Mouse (Mus musculus): Measurements from ENCODE around the gene St3gal5. TPM values are rescaled to one million over a fixed set of nuclear protein-coding genes. Genes with fewer than 3 reads are reported as not detected.

Gene St3gal5
- polyA plus RNA-seq, 1 experiment from 2014 or later, result 29.6 TPM

DNA sequence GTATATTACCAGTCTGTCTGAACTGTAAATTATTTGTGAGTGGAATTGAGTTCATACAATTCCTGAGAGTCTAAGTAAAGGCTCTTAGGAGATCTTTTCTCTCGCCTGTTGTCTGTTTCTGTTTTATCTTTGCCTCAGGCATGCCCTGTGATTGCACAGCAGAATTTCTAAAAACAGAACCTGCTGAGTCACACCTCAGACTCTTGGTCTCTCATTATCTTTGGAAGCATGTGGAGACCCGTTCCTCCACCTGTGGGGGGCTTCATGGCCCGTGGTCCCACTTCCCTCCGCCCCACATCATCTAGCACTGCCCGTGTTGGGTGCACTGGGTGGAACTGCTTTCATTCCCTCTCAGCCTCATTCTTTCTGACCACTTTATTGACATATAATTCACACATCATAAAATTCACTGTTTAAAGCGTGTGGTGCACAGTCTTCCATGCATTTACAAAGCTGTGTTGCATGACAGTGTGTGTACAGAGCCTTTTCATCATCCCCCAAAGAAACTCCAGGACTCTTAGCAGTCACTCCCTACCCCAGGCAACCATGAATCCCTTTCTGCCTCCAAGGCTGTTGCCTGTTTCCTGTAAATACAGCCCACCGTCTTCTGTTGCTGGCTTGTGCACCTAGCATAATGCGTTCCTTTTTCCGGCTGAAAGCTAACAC is 37.6 kb downstream of the St3gal5 start:
- no peak overlapping the region for H3K4me2 ChIP-seq
- 36% methylated on average over 9 of the region's 9 CpGs for WGBS
- H3K27me3 ChIP-seq, result no peaks in the 10 kb centered on the region
- peaks cover 38% of the 10 kb centered on the region for H3K36me3 ChIP-seq
- peak overlapping the region; percentile 72 for H3K27ac ChIP-seq
- H3K4me1 ChIP-seq (replicated peaks), result peaks cover 33% of the 10 kb centered on the region
- H3K4me3 ChIP-seq (replicated peaks), result no peak overlapping the region
- peak; percentile 85 for ATAC-seq (ENCODE audit: insufficient number of reproducible peaks, insufficient read depth, low FRiP score, low TSS enrichment, low read depth)
- H3K9ac ChIP-seq (replicated peaks), result no peak overlapping the region
- H3K9me3 ChIP-seq, result no peaks in the 10 kb centered on the region

- Histone ChIP-seq H3K9me3 (no peaks in the 10 kb centered on the region), H3K36me3 (peaks cover 30% of the 10 kb centered on the region), H3K4me3 (replicated peaks) (no peak overlapping the region), H3K27me3 (no peaks in the 10 kb centered on the region), H3K27ac (peak overlapping the region; percentile 72; the same call in 1 of the 2 replicates), H3K9ac (replicated peaks) (no peak overlapping the region), H3K4me1 (replicated peaks) (peaks cover 33% of the 10 kb centered on the region), H3K4me2 (no peak overlapping the region)
- WGBS, result 83% methylated on average over 5 of the region's 5 CpGs
- no peak for ATAC-seq (ENCODE audit: insufficient number of reproducible peaks, insufficient read depth, low FRiP score, low TSS enrichment, low read depth)
These were observed 38.6 kb downstream of the St3gal5 start for GRCm38 (mm10) chr6:72136016-72136415.

DNA sequence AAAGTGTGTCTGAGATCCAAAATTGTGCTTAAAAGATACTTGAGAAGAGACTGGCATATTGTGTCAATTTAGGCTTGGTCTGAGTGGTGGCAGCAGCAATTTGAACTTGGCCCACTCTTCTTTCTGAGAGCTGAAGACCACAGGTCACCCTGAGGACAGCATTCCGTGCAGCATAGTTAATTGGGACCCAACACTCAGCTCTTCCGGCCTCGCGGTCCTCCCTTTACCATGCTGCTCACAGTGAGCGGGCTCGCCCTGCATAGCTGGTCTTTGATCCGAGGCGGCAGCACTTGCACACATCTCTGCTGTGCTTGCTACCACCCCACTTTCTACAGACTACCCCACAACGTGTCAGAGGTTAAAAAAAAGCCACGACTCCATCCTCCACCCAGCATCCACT is 39.2 kb downstream of the St3gal5 start:
- 70% methylated on average over 10 of the region's 10 CpGs for WGBS
- no peak overlapping the region for H3K27ac ChIP-seq

DNA sequence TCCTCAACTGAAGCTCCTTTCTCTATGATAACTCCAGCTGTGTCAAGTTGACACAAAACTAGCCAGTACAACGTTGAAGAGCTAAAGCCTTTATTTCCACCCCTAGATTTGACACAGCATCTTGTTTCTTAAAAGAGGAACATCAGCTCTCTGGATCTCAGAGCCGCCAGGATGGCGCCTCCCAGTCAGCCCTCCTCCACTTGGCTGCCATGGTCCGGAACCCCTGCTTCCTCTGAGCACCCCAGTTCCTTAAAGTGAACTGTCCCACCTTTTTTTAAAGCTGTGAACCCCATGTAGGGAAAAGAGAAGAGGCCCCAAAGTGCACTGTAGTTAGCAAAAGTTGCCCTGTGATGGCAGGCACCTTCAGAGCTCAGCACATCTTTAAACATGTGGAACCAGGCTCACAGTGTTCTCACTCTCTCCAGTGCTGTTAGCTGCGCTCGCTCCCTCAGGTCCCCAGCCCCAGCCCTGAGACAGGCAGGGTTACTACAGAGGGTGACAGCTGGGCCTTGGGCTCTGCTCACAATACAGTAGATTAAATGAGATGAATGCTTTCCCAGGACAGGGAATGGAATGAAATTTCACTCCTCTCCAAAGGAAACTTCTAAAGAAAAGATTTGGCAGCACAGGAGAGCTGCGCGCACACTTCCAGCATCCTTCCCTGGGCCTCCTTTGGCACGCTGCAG is 42.3 kb downstream of the St3gal5 start:
- Histone ChIP-seq H3K27ac (no peak overlapping the region), H3K36me3 (peaks cover 12% of the 10 kb centered on the region), H3K9ac (replicated peaks) (no peak overlapping the region), H3K27me3 (no peaks in the 10 kb centered on the region), H3K9me3 (no peaks in the 10 kb centered on the region), H3K4me3 (replicated peaks) (no peak overlapping the region), H3K4me2 (no peak overlapping the region), H3K4me1 (replicated peaks) (peaks cover 27% of the 10 kb centered on the region)
- 88% methylated on average over 9 of the region's 9 CpGs for WGBS
- no peak for ATAC-seq (ENCODE audit: insufficient number of reproducible peaks, insufficient read depth, low FRiP score, low TSS enrichment, low read depth)

More for the DNA sequence above, 39.2 kb downstream of the St3gal5 start:
- Histone ChIP-seq H3K4me2 (no peak overlapping the region), H3K4me1 (replicated peaks) (peaks cover 33% of the 10 kb centered on the region), H3K27me3 (no peaks in the 10 kb centered on the region), H3K36me3 (peaks cover 27% of the 10 kb centered on the region), H3K4me3 (replicated peaks) (no peak overlapping the region), H3K9ac (replicated peaks) (no peak overlapping the region), H3K9me3 (no peaks in the 10 kb centered on the region)
- ATAC-seq (ENCODE audit: insufficient number of reproducible peaks, insufficient read depth, low FRiP score, low TSS enrichment, low read depth), result 0 out of 2 replicates have a peak, but pooled peaks have one; percentile 33

DNA sequence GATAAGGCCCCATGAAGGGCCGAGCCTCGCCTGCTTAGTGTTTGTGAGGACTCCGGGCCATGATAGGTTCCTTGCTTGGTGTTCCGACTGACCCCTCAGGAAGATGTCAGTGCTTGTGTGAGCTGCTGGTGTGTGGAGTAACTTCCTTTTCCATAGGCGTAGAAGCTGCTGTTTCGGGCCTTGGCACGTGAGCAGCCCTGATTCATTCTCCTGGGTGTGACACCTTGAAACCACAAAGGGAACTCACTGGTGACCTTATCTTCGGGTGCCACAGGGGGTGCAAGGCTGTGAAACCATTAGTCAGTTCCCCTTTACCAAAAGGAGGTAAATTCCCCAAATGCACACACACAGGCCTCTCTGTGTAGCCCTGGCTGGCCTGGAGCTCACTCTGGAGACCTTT is 43.0 kb downstream of the St3gal5 start:
- no peak for ATAC-seq (ENCODE audit: insufficient number of reproducible peaks, insufficient read depth, low FRiP score, low TSS enrichment, low read depth)
- no peaks in the 10 kb centered on the region for H3K9me3 ChIP-seq
- H3K27me3 ChIP-seq, result no peaks in the 10 kb centered on the region
- no peak overlapping the region for H3K4me3 ChIP-seq (replicated peaks)
- WGBS, result 82% methylated on average over 8 of the region's 8 CpGs
- peaks cover 20% of the 10 kb centered on the region for H3K4me1 ChIP-seq (replicated peaks)
- H3K9ac ChIP-seq (replicated peaks), result no peak overlapping the region
- H3K36me3 ChIP-seq, result peaks cover 12% of the 10 kb centered on the region
- no peak overlapping the region for H3K27ac ChIP-seq
- no peak overlapping the region for H3K4me2 ChIP-seq

DNA sequence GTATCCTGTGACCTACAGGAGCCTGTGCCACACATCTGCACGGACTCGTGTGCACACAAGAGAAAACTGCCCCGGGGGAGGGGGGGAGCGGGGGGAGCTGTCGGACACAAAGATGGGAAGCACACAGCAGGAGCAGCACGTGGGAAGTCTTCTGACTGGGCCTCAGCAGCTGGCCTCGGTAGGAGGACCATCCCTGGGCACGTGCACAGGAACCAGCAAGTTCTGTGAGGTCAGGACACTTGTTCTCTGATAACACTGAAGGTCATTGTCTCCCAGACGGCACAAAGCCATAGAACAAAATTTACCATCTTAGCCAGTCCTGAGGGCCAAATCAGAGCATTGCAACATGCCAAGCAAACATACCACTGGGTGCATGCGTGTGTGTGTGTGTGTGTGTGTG is 43.8 kb downstream of the St3gal5 start:
- no peak overlapping the region for H3K4me2 ChIP-seq
- 79% methylated on average over 10 of the region's 10 CpGs for WGBS
- H3K27me3 ChIP-seq, result no peaks in the 10 kb centered on the region
- no peak overlapping the region for H3K4me3 ChIP-seq (replicated peaks)
- H3K4me1 ChIP-seq (replicated peaks), result peaks cover 12% of the 10 kb centered on the region
- H3K9me3 ChIP-seq, result no peaks in the 10 kb centered on the region
- H3K27ac ChIP-seq, result no peak overlapping the region
- no peak overlapping the region for H3K9ac ChIP-seq (replicated peaks)
- ATAC-seq (ENCODE audit: insufficient number of reproducible peaks, insufficient read depth, low FRiP score, low TSS enrichment, low read depth), result no peak
- H3K36me3 ChIP-seq, result peaks cover 12% of the 10 kb centered on the region

- Histone ChIP-seq H3K36me3 (peaks cover 22% of the 10 kb centered on the region), H3K9me3 (no peaks in the 10 kb centered on the region), H3K4me3 (replicated peaks) (no peak overlapping the region), H3K4me2 (no peak overlapping the region), H3K9ac (replicated peaks) (no peak overlapping the region), H3K27ac (no peak overlapping the region), H3K4me1 (replicated peaks) (no peaks in the 10 kb centered on the region), H3K27me3 (no peaks in the 10 kb centered on the region)
- ATAC-seq (ENCODE audit: insufficient number of reproducible peaks, insufficient read depth, low FRiP score, low TSS enrichment, low read depth), result no peak
- WGBS, result 90% methylated on average over 4 of the region's 4 CpGs
These were observed 45.2 kb downstream of the St3gal5 start for GRCm38 (mm10) chr6:72142561-72142960.

DNA sequence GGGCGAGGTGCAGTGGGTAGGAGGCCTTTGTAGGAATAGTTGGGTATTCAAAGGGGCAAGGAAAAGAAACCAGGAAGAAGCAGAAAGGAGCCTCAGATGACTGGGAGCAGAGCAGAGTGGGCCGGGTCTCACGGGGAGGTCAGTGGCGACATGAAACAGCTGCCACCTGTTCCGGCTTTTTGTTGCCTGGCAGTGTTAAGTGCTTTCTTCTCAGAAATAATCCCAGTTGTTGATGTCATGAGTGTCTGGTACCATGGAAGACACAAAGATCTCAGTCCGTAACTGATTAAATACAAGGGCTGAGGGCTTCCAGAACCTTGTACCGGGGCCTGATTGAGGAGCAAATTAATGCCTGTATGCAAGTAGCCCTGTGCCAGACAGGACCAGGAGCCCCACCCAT is 47.0 kb downstream of the St3gal5 start:
- WGBS, result 79% methylated on average over 7 of the region's 7 CpGs
- Histone ChIP-seq H3K36me3 (peaks cover 37% of the 10 kb centered on the region), H3K4me3 (replicated peaks) (no peak overlapping the region), H3K9me3 (no peaks in the 10 kb centered on the region), H3K27me3 (no peaks in the 10 kb centered on the region), H3K27ac (0 out of 2 replicates have a peak overlapping the region, but pooled peaks have one; percentile 35), H3K4me2 (no peak overlapping the region), H3K9ac (replicated peaks) (no peak overlapping the region), H3K4me1 (replicated peaks) (no peaks in the 10 kb centered on the region)
- no peak for ATAC-seq (ENCODE audit: insufficient number of reproducible peaks, insufficient read depth, low FRiP score, low TSS enrichment, low read depth)

DNA sequence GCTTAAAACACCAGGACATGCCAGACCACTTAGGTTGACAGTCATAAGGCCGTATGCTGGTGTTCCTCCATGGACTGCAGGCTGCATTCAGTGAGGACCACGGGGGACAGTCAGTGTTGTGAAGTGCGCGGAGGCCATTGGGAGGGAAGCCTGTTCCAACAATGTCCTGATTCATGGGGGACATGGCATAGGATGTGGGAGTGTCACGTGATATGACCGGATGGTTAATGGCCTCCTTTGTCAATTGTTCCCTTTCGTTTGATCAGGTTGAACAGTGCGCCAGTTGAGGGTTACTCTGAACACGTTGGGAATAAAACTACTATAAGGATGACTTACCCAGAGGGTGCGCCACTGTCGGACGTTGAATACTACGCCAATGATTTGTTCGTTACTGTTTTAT is 49.4 kb downstream of the St3gal5 start:
- Histone ChIP-seq H3K27me3 (no peaks in the 10 kb centered on the region), H3K27ac (no peak overlapping the region), H3K4me1 (replicated peaks) (no peaks in the 10 kb centered on the region), H3K9ac (replicated peaks) (no peak overlapping the region), H3K9me3 (peaks cover 6% of the 10 kb centered on the region; the same call in 1 of the 2 replicates), H3K4me3 (replicated peaks) (no peak overlapping the region), H3K36me3 (peaks cover 55% of the 10 kb centered on the region), H3K4me2 (no peak overlapping the region)
- no peak for ATAC-seq (ENCODE audit: insufficient number of reproducible peaks, insufficient read depth, low FRiP score, low TSS enrichment, low read depth)
- WGBS, result 94% methylated on average over 14 of the region's 14 CpGs

- H3K9ac ChIP-seq (replicated peaks), result no peak overlapping the region
- H3K36me3 ChIP-seq, result peaks cover 55% of the 10 kb centered on the region
- no peak overlapping the region for H3K4me3 ChIP-seq (replicated peaks)
- H3K27me3 ChIP-seq, result no peaks in the 10 kb centered on the region
- H3K27ac ChIP-seq, result no peak overlapping the region
- WGBS, result 95% methylated on average over 4 of the region's 4 CpGs
- H3K9me3 ChIP-seq, result peaks cover 6% of the 10 kb centered on the region; the same call in 1 of the 2 replicates
- H3K4me2 ChIP-seq, result no peak overlapping the region
- ATAC-seq (ENCODE audit: insufficient number of reproducible peaks, insufficient read depth, low FRiP score, low TSS enrichment, low read depth), result no peak
- no peaks in the 10 kb centered on the region for H3K4me1 ChIP-seq (replicated peaks)
These were observed 51.3 kb downstream of the St3gal5 start for GRCm38 (mm10) chr6:72148721-72149120.

GRCm38 (mm10) chr6:72149797-72150196 is 52.4 kb downstream of the St3gal5 start:
- Histone ChIP-seq H3K4me3 (replicated peaks) (no peak overlapping the region), H3K27ac (no peak overlapping the region), H3K4me1 (replicated peaks) (no peaks in the 10 kb centered on the region), H3K9ac (replicated peaks) (no peak overlapping the region), H3K36me3 (peaks cover 59% of the 10 kb centered on the region), H3K4me2 (no peak overlapping the region), H3K27me3 (no peaks in the 10 kb centered on the region), H3K9me3 (peaks cover 6% of the 10 kb centered on the region; the same call in 1 of the 2 replicates)
- WGBS, result 84% methylated on average over 3 of the region's 3 CpGs
- no peak for ATAC-seq (ENCODE audit: insufficient number of reproducible peaks, insufficient read depth, low FRiP score, low TSS enrichment, low read depth)
